Mouse (Mus musculus): ENCODE results near the gene Serpinf2. TPM values are rescaled to one million over a fixed set of nuclear protein-coding genes. Genes with fewer than 3 reads are reported as not detected.

Gene Serpinf2
- polyA plus RNA-seq (2012; rRNA removed) = 126 and 141 TPM in 2 replicates

DNA sequence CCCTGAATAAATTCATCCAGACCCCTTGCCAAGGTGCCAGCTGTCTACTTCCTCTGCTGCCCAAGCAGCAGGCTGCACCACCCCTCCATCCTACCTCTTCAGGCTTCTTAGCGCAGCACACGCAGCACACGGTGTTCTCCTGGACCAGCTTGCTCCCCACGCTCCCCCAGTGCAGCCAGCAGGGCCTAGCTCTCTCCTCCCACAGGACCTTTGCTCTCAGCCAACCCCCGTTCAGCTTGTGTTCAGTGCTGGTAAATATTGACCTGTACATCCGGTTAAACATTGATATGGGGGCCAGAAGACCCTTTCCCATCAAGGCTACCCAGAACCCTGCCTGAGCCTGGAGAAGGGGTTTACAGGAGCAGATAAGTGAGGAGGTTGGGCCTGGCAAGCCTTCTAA lies at the start of gene Serpinf2:
Gene Serpinf2 (minus strand): TSS at position 229 of the 400 bp plus-strand sequence.
- Histone ChIP-seq H3K4me1 (ENCODE audit: control insufficient read depth, insufficient read depth, low read length) (peaks cover 26% of the 10 kb centered on the region), H3K27me3 (replicated peaks; ENCODE audit: control insufficient read depth, insufficient read depth, low read length) (no peaks in the 10 kb centered on the region), H3K27ac (ENCODE audit: insufficient read depth, low read depth, low read length) (peak within 1 kb of the TSS; percentile 81), H3K36me3 (ENCODE audit: control insufficient read depth, insufficient read depth, low read length) (no peaks in the 10 kb centered on the region), H3K4me3 (ENCODE audit: insufficient read depth, low read depth, low read length) (peak within 1 kb of the TSS; percentile 35)
- WGBS = 49% methylated on average over 6 of the region's 6 CpGs
- TF ChIP-seq POLR2A (IDR thresholded peaks at IDR 0.05; ENCODE audit: low read depth, low read length) (peak; percentile 66), CTCF (conservative IDR thresholded peaks at IDR 0.05; ENCODE audit: insufficient read depth, insufficient read length, low read depth, low read length) (no peak)
- peak; percentile 87 for DNase-seq

DNA sequence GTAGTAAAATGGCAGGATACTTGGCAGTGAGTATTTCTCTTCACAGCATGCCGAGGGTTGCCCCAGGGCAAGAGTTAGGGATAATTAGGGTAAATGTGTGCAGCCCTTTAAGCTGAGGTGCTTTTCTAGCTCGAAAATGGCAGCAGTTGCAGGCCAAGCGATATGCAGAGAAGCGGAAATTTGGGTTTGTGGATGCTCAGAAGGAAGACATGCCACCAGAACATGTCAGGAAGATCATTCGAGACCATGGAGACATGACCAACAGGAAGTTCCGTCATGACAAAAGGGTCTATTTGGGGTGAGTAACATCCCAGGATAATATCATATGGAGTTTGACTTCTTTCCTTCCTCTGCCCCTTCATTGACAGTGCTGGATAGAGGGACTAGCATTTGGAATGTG lies 48.1 kb upstream of the Serpinf2 start:
- H3K27ac ChIP-seq (ENCODE audit: insufficient read depth, low read depth, low read length) = no peak overlapping the region
- 14% methylated on average over 6 of the region's 6 CpGs for WGBS

DNA sequence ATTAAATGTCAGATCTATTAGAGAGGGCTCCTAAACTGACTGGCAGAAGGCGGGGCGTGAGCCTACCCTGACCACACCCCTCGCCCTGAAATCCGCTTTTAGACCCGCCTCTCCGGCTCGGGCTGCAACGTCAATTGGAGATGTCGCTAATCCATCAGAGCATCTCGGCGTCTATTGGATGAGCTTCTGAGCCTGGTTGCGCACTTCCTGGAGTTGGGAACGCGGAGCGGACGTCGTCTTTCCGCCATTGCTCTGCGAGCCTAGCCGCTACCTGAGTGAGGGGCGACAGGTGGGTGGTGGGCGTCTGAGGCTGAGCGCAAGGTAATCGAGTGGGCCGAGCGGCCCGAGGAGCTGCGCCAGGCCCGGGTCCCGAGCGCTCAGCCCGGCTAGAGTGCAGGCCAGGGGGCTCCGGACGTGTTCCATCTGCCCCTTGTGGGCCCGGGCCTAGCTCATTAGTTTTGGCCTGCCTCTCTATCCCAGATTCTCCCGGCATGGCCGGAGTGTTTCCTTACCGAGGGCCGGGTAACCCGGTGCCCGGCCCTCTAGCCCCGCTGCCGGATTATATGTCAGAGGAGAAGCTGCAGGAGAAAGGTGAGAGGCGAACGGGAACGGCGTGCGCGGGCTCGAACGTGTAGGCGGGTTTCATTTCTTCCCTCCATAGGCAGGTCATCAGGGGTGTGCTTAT lies 47.4 kb upstream of the Serpinf2 start, which contains the start of gene Prpf8:
Gene Prpf8 (plus strand): TSS at position 216 of the 685 bp plus-strand sequence.
- H3K4me3 ChIP-seq (ENCODE audit: insufficient read depth, low read depth, low read length) = peak within 1 kb of the TSS; percentile 55
- peaks cover 7% of the 10 kb centered on the region; the same call in 1 of the 2 replicates for H3K4me1 ChIP-seq (ENCODE audit: control insufficient read depth, insufficient read depth, low read length)
- H3K27ac ChIP-seq (ENCODE audit: insufficient read depth, low read depth, low read length) = peak within 1 kb of the TSS; percentile 45
- no peaks in the 10 kb centered on the region for H3K36me3 ChIP-seq (ENCODE audit: control insufficient read depth, insufficient read depth, low read length)
- WGBS = under 1% methylated on average over 52 of the region's 52 CpGs
- TF ChIP-seq POLR2A (IDR thresholded peaks at IDR 0.05; ENCODE audit: low read depth, low read length) = peak; percentile 70
- no peak for TF ChIP-seq CTCF (conservative IDR thresholded peaks at IDR 0.05; ENCODE audit: insufficient read depth, insufficient read length, low read depth, low read length)
- peak; percentile 99 for DNase-seq
- H3K27me3 ChIP-seq (replicated peaks; ENCODE audit: control insufficient read depth, insufficient read depth, low read length) = no peaks in the 10 kb centered on the region

More for the DNA sequence above, 48.1 kb upstream of the Serpinf2 start:
- Histone ChIP-seq H3K4me1 (ENCODE audit: control insufficient read depth, insufficient read depth, low read length) (peaks cover 7% of the 10 kb centered on the region; the same call in 1 of the 2 replicates), H3K4me3 (ENCODE audit: insufficient read depth, low read depth, low read length) (peak overlapping the region; percentile 55), H3K27me3 (replicated peaks; ENCODE audit: control insufficient read depth, insufficient read depth, low read length) (no peaks in the 10 kb centered on the region), H3K36me3 (ENCODE audit: control insufficient read depth, insufficient read depth, low read length) (peaks cover 1% of the 10 kb centered on the region; the same call in 1 of the 2 replicates)
- TF ChIP-seq POLR2A (IDR thresholded peaks at IDR 0.05; ENCODE audit: low read depth, low read length) (no peak), CTCF (conservative IDR thresholded peaks at IDR 0.05; ENCODE audit: insufficient read depth, insufficient read length, low read depth, low read length) (no peak)
- no peak for DNase-seq

DNA sequence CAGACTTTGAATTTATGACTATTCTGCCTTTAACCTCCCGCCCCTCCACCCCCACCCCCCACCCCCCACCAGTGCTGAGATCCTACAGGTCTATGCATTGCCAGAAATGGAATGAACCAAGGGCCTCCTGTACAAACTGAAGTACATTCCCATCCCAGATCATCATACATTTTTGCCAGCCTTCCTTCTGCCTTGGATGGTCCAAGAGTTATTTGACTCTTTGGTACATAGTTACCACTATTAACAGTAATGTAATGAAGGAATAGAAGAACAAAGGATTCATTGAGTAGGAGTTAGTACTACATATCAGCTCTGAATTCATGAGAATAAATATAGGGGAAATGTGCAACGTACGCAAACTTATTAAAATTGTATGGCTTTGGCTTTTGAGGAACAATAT lies 46.8 kb upstream of the Serpinf2 start:
- Histone ChIP-seq H3K4me1 (ENCODE audit: control insufficient read depth, insufficient read depth, low read length) (peaks cover 7% of the 10 kb centered on the region; the same call in 1 of the 2 replicates), H3K4me3 (ENCODE audit: insufficient read depth, low read depth, low read length) (no peak overlapping the region), H3K27ac (ENCODE audit: insufficient read depth, low read depth, low read length) (no peak overlapping the region), H3K27me3 (replicated peaks; ENCODE audit: control insufficient read depth, insufficient read depth, low read length) (no peaks in the 10 kb centered on the region), H3K36me3 (ENCODE audit: control insufficient read depth, insufficient read depth, low read length) (no peaks in the 10 kb centered on the region)
- DNase-seq = no peak
- TF ChIP-seq CTCF (conservative IDR thresholded peaks at IDR 0.05; ENCODE audit: insufficient read depth, insufficient read length, low read depth, low read length) = no peak
- no peak for TF ChIP-seq POLR2A (IDR thresholded peaks at IDR 0.05; ENCODE audit: low read depth, low read length)
- 10% methylated on average over 3 of the region's 3 CpGs for WGBS

DNA sequence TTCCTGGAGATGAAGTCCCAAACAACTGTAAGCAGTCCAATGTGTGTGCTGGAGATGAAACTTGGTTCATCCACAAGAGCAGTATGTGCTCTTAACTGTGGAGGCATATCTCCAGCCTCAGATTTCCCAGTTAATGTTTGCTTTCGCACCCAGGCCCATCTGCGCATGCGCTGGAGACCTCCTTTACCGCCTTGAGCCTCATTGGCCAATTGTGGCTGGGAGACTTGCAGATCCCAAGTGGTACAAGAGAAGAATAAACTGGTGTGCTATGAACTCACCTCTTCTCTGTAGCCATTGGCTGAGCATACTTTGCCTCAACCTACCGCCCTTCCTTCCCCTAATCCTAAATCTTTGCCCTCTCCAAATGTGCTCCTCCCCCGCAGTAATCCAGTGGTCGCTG lies 34.0 kb upstream of the Serpinf2 start:
- H3K4me3 ChIP-seq (ENCODE audit: insufficient read depth, low read depth, low read length) = no peak overlapping the region
- WGBS = 75% methylated on average over 7 of the region's 7 CpGs
- no peak for TF ChIP-seq CTCF (conservative IDR thresholded peaks at IDR 0.05; ENCODE audit: insufficient read depth, insufficient read length, low read depth, low read length)
- TF ChIP-seq POLR2A (IDR thresholded peaks at IDR 0.05; ENCODE audit: low read depth, low read length) = no peak
- no peaks in the 10 kb centered on the region for H3K36me3 ChIP-seq (ENCODE audit: control insufficient read depth, insufficient read depth, low read length)
- no peaks in the 10 kb centered on the region for H3K27me3 ChIP-seq (replicated peaks; ENCODE audit: control insufficient read depth, insufficient read depth, low read length)
- 0 out of 2 replicates have a peak, but pooled peaks cover 5% of the 10 kb centered on the region for H3K4me1 ChIP-seq (ENCODE audit: control insufficient read depth, insufficient read depth, low read length)
- no peak for DNase-seq
- no peak overlapping the region for H3K27ac ChIP-seq (ENCODE audit: insufficient read depth, low read depth, low read length)

DNA sequence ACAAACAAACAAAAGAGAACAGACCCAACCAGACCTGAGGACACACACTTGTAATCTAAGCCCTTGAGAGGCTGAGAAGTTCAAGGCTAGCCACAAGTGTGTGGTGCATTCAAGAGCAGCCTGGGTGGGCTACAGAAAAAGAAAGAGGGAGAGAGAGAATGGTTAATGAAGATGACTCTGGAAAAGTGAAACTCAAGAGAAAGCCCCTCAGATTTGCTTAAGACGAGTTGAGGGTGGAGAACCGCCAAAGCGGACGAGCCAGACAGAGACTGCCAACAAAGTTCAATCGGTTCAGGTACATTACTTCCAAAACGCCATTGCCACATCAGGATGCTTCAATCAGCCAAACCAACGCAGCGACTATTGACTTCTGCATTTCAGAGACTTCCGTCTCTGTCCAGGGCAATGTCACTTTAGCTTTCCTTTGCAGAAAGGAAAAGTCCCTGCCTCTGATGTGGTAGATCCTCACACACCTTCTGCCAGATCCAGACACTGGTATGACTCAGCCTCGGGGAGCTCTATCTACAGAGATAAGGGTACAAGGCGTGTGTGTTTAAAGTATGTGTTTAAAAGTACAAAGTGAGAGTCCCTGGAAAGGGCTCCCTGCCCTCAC lies 33.2 kb upstream of the Serpinf2 start:
- H3K36me3 ChIP-seq (ENCODE audit: control insufficient read depth, insufficient read depth, low read length) = no peaks in the 10 kb centered on the region
- TF ChIP-seq POLR2A (IDR thresholded peaks at IDR 0.05; ENCODE audit: low read depth, low read length) (no peak), CTCF (conservative IDR thresholded peaks at IDR 0.05; ENCODE audit: insufficient read depth, insufficient read length, low read depth, low read length) (no peak)
- H3K27me3 ChIP-seq (replicated peaks; ENCODE audit: control insufficient read depth, insufficient read depth, low read length) = no peaks in the 10 kb centered on the region
- H3K4me3 ChIP-seq (ENCODE audit: insufficient read depth, low read depth, low read length) = no peak overlapping the region
- no peak for DNase-seq
- H3K4me1 ChIP-seq (ENCODE audit: control insufficient read depth, insufficient read depth, low read length) = peaks cover 10% of the 10 kb centered on the region; the same call in 1 of the 2 replicates
- H3K27ac ChIP-seq (ENCODE audit: insufficient read depth, low read depth, low read length) = no peak overlapping the region
- WGBS = 78% methylated on average over 11 of the region's 11 CpGs

DNA sequence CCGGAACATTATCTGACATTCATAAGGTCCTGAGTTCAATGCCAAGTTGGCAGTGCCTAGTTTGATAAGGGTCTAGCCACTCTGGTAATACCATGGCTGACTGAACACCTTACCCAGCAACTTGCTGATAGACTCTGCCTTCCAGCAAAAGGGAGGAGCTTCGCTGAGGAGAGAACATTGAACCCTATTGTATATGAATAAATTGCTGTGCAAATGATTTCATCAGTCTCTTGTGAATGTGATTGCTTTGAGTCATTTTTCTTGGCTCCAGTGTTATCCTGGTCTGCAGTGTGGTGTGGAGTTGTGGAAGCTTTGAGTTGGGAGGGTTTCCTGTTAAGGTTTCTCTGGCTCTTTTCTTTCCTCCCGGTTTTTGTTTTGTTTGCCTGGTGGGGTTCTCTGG lies 31.3 kb upstream of the Serpinf2 start:
- 86% methylated on average over 3 of the region's 3 CpGs for WGBS
- TF ChIP-seq CTCF (conservative IDR thresholded peaks at IDR 0.05; ENCODE audit: insufficient read depth, insufficient read length, low read depth, low read length) = no peak
- no peak for TF ChIP-seq POLR2A (IDR thresholded peaks at IDR 0.05; ENCODE audit: low read depth, low read length)
- H3K4me3 ChIP-seq (ENCODE audit: insufficient read depth, low read depth, low read length) = no peak overlapping the region
- H3K27ac ChIP-seq (ENCODE audit: insufficient read depth, low read depth, low read length) = no peak overlapping the region
- DNase-seq = no peak
- no peaks in the 10 kb centered on the region for H3K27me3 ChIP-seq (replicated peaks; ENCODE audit: control insufficient read depth, insufficient read depth, low read length)
- peaks cover 13% of the 10 kb centered on the region; the same call in 1 of the 2 replicates for H3K4me1 ChIP-seq (ENCODE audit: control insufficient read depth, insufficient read depth, low read length)
- H3K36me3 ChIP-seq (ENCODE audit: control insufficient read depth, insufficient read depth, low read length) = peaks cover 6% of the 10 kb centered on the region; the same call in 1 of the 2 replicates

All from kidney, adult 2 months (tissue).